Mouse (Mus musculus) intestine, postnatal 0 days (tissue): ENCODE results near the gene Nab1. TPM values are rescaled to one million over a fixed set of nuclear protein-coding genes. Genes with fewer than 3 reads are reported as not detected.

Experiments
- ATAC-seq: fragments of 200-750 bp; cut with Nextera tagmentation; 2 replicates; pipeline ENCODE4 v1.8.0; 2017; ENCODE audit warnings: mild to moderate bottlenecking, moderate TSS enrichment, moderate library complexity
- H3K27ac ChIP-seq: fragments of 300-500 bp; sonication (generic); 2 replicates; pipeline ENCODE4 v1.5.1; 2014; ENCODE audit warnings: mild to moderate bottlenecking, low read depth, low read length, moderate library complexity
- H3K27me3 ChIP-seq: fragments of 300-500 bp; sonication (generic); replicated peaks from 2 replicates; pipeline ENCODE4 v1.6.1; 2014; ENCODE audit warnings: low read length, mixed read lengths; ENCODE audit not compliant: control insufficient read depth, insufficient read depth
- H3K36me3 ChIP-seq: fragments of 300-500 bp; sonication (generic); 2 replicates; pipeline ENCODE4 v1.6.1; 2014; ENCODE audit warnings: mild to moderate bottlenecking, moderate library complexity; ENCODE audit not compliant: control insufficient read depth, insufficient read depth
- H3K4me1 ChIP-seq: fragments of 300-500 bp; sonication (generic); replicated peaks from 2 replicates; pipeline ENCODE4 v1.6.1; 2014; ENCODE audit warnings: antibody characterized with exemption, low read length, mixed read lengths; ENCODE audit not compliant: control insufficient read depth, insufficient read depth
- H3K4me2 ChIP-seq: fragments of 300-500 bp; sonication (generic); replicated peaks from 2 replicates; pipeline ENCODE4 v1.6.1; 2014; ENCODE audit warnings: low read depth, mild to moderate bottlenecking, moderate library complexity
- H3K4me3 ChIP-seq: fragments of 300-500 bp; sonication (generic); 2 replicates; pipeline ENCODE4 v1.5.1; 2014; ENCODE audit warnings: low read depth, low read length
- H3K9ac ChIP-seq: fragments of 300-500 bp; sonication (generic); 2 replicates; pipeline ENCODE4 v1.6.1; 2014; ENCODE audit warnings: mild to moderate bottlenecking, low read depth, low read length
- H3K9me3 ChIP-seq: fragments of 300-500 bp; sonication (generic); 2 replicates; pipeline ENCODE4 v1.6.1; 2016; ENCODE audit warnings: mixed run types; ENCODE audit not compliant: control insufficient read depth
- CTCF ChIP-seq: sonication (generic); IDR thresholded peaks from 2 replicates; pipeline ENCODE4 v1.5.1; 2016; ENCODE audit warnings: low read depth, mild to moderate bottlenecking, control low read depth, antibody characterized with exemption, moderate library complexity
- WGBS: fragments of 180-500 bp; shearing (Covaris S2); extraction: QIAGEN DNeasy Blood & Tissue Kit; methylation state at CpG from one replicate; pipeline ENCODE4 v1.1.7; 2014; 5-methylcytosine and 5-hydroxymethylcytosine counted together
- polyA plus RNA-seq: library from polyadenylated mRNA; unstranded; fragments of >200 nt; fragmentation: Nextera tagmentation; extraction: Ambion mirVana; gene quantifications from 2 replicates; pipeline ENCODE4 v1.2.1, GENCODE M21; 2015

The Nab1 gene
- polyA plus RNA-seq, 1 experiment from 2014 or later: 10.3 TPM

- Histone ChIP-seq H3K4me2 (no peak overlapping the region), H3K36me3 (no peaks in the 10 kb centered on the region)
- 75% methylated on average over 5 of the region's 5 CpGs for WGBS
Observed at GRCm38 (mm10) chr1:52524663-52525062, 24.2 kb upstream of the Nab1 start.

DNA sequence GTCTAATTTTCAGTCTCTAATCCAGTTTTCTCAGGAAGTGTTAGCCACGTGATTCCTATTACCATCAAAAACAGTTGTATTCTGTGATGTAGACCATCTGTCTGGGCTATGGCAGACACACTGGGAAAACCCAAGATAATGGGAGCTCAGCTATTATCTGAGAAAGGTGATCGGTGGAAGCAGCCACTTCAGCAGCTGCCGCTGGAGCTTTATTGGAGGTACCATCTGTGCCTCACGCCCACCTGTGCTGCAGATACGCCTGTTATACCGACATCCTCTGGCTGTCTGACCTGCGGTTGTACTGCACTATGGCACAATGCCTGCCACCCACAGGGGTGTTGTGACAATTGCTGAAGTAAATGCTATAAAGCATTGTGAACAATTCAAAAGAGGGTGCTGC, 23.7 kb upstream of the Nab1 start:
- WGBS: 69% methylated on average over 7 of the region's 7 CpGs
- Histone ChIP-seq H3K4me1 (no peaks in the 10 kb centered on the region), H3K4me3 (no peak overlapping the region), H3K9ac (no peak overlapping the region), H3K36me3 (no peaks in the 10 kb centered on the region), H3K9me3 (no peaks in the 10 kb centered on the region), H3K4me2 (no peak overlapping the region), H3K27ac (no peak overlapping the region), H3K27me3 (no peaks in the 10 kb centered on the region)
- no peak for ATAC-seq
- no peak for TF ChIP-seq CTCF

More at GRCm38 (mm10) chr1:52524663-52525062, 24.2 kb upstream of the Nab1 start:
- ATAC-seq: no peak
- Histone ChIP-seq H3K9ac (no peak overlapping the region), H3K27ac (no peak overlapping the region), H3K4me3 (no peak overlapping the region), H3K27me3 (no peaks in the 10 kb centered on the region), H3K4me1 (no peaks in the 10 kb centered on the region), H3K9me3 (no peaks in the 10 kb centered on the region)
- no peak for TF ChIP-seq CTCF

DNA sequence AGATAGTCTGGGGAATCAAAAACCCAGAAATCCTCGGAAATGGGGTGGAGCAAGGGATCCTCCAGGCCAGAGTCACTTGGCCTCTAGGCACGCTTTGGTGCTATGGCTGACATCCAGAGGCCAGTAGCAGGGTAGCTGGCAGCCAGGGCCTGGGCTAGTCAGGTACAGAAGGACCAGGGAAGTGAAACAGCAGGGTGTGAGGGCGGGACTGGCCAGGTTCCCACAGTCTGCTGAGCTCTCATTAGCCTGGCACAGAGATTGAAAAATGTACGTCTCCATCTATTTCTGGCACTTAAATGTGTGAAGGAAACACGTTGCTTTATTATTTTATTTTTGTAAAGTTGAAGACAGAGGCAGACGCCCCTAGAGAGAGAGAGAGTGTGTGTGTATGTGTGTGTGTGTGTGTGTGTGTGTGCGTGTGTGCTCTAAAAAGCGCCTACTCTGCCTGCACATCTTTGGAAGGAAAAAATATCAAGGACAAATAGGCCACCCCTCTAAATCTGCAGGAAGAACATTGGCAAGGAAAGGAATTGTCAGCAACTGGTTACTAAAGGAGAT, 21.0 kb upstream of the Nab1 start:
- no peak overlapping the region for H3K4me3 ChIP-seq
- H3K27me3 ChIP-seq: no peaks in the 10 kb centered on the region
- H3K9me3 ChIP-seq: no peaks in the 10 kb centered on the region
- H3K9ac ChIP-seq: no peak overlapping the region
- no peaks in the 10 kb centered on the region for H3K4me1 ChIP-seq
- H3K27ac ChIP-seq: no peak overlapping the region
- TF ChIP-seq CTCF: no peak
- WGBS: 72% methylated on average over 8 of the region's 8 CpGs
- H3K4me2 ChIP-seq: no peak overlapping the region
- no peak for ATAC-seq
- H3K36me3 ChIP-seq: no peaks in the 10 kb centered on the region

DNA sequence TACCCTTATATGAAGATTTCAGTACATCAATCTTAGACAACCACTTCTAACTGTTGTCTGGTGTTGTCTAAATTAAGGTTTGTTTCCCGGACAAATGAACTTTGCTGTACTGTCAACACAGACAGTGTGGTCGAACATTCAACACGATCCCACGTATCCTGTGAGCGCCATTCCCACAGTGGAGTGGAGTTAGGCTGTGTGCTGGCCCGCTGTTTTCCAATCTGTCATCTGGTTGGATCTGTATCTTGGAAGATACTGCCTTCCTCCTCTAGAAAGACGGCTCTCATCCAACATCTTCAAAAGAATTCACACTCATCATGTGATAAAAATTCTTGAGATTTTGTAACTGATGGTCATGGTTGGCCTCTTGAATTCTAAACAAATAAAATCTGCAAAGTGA, 19.7 kb upstream of the Nab1 start:
- Histone ChIP-seq H3K4me3 (no peak overlapping the region), H3K27ac (no peak overlapping the region), H3K4me2 (no peak overlapping the region), H3K4me1 (no peaks in the 10 kb centered on the region), H3K9me3 (no peaks in the 10 kb centered on the region), H3K9ac (no peak overlapping the region), H3K27me3 (no peaks in the 10 kb centered on the region), H3K36me3 (no peaks in the 10 kb centered on the region)
- WGBS: 84% methylated on average over 7 of the region's 7 CpGs
- no peak for ATAC-seq
- TF ChIP-seq CTCF: no peak

DNA sequence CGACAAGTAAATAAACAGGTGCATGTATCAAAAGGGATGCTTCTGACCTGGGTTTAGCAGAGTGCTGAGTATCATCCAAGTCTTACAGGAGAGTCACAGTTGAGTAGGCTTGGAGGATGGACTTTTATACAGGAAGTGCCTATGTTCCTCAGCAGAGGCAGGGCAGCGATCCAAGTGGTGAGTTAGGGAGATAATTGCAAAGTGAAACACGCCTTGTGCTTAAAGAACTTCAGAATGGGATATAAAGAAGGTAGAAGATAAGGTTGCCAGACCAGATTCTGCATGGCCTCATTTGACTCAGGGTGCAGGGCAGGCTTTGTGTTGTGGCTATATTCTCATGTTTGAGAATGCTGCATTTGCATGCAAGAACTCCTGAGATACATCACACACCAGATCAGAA, 14.8 kb upstream of the Nab1 start:
- H3K36me3 ChIP-seq: no peaks in the 10 kb centered on the region
- WGBS: 60% methylated on average over 3 of the region's 3 CpGs
- ATAC-seq: no peak

DNA sequence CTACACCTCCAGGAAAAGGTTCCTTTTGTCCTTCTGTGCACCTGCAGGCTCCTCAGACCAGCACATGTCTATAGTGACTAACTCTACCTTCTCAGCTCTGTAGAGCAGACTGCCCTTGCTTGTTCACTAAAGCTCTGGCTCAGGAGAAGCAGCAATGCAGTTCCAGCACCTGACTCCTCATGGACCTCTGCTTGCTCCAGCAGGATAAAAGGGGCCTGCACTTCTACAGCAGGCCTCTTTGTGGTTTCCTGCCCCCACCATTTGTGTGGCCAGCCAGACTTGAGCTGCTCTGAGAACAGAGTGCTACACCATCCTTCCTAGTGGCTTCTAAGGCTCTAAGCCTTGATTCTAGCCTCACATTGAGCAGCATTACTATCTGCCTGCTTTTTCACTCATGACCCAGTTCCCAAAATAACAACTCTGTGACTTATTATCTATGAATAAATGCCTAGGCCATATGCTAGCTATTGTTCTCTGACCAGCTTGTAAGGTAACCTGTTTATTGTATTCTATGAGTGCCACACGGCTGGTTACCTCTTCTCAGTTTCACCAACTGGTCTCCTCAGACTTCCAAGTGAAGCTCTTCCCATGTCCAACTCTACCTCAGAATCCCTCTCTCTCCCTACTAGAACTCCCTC, 11.4 kb upstream of the Nab1 start:
- Histone ChIP-seq H3K4me3 (no peak overlapping the region), H3K27ac (no peak overlapping the region), H3K4me2 (no peak overlapping the region), H3K9me3 (no peaks in the 10 kb centered on the region), H3K36me3 (no peaks in the 10 kb centered on the region), H3K9ac (no peak overlapping the region), H3K27me3 (no peaks in the 10 kb centered on the region), H3K4me1 (no peaks in the 10 kb centered on the region)
- 94% methylated on average over 1 of the region's 1 CpGs for WGBS
- no peak for TF ChIP-seq CTCF
- ATAC-seq: no peak

More for the DNA sequence above, 14.8 kb upstream of the Nab1 start:
- peak; percentile 22; the same call in 1 of the 2 replicates for TF ChIP-seq CTCF
- Histone ChIP-seq H3K4me1 (no peaks in the 10 kb centered on the region), H3K4me2 (no peak overlapping the region), H3K27ac (no peak overlapping the region), H3K4me3 (no peak overlapping the region), H3K9ac (no peak overlapping the region), H3K27me3 (no peaks in the 10 kb centered on the region), H3K9me3 (no peaks in the 10 kb centered on the region)
